ENCODE assay signal across 19 mouse cellular contexts in the genomic region with DNA sequence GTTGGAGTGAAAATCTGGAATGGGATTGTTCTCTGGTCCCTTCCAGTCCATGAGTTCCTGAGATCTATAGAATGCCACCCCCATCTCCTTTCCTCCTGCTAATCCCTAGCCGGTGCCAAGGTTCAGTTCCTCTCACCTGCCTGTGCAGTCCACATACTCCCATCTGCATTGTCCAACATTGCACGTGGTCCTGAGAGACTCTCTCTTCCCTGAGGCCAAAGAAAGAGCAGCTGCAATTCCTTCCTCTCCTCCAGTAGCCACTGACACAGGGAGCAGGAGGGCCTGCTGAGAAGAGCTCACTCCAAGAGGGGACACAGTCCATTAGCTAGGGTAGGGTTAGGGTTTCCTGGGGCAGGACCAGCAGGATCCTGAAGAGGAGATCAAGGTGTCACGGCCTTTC.
"Had no signal": no experiment of that assay in that cellular context is flagged by ENCODE, and none has a peak within 500 bp of the region (broad histone marks: within the 10 kb centered on the region; RNA-seq: fewer than 3 reads in every experiment).

No protein-coding gene starts in this region.

- H3K27ac ChIP-seq: midbrain, embryonic 10.5 days; midbrain, embryonic 12.5 days; neural tube, embryonic 13.5 days; neural tube, embryonic 15.5 days had no signal

- H3K9me3 ChIP-seq: midbrain, embryonic 10.5 days; midbrain, embryonic 12.5 days; neural tube, embryonic 13.5 days; neural tube, embryonic 15.5 days had no signal

- DNase-seq: lung, adult 18-20 months; lung, embryonic 14.5 days; lung, postnatal 10 days; lung, postnatal 4 days; midbrain, embryonic 14.5 days; retina, postnatal 1 day; right cerebral cortex, adult 18-20 months; right cerebral cortex, postnatal 25 days; right cerebral cortex, postnatal 4 days; spleen, adult 18-20 months; thymus, adult 18-20 months; thymus, postnatal 14 days; thymus, postnatal 36 days had no signal

- ATAC-seq: midbrain, embryonic 16.5 days had no signal

- H3K27me3 ChIP-seq: midbrain, embryonic 12.5 days; neural tube, embryonic 13.5 days; neural tube, embryonic 15.5 days had no signal

- H3K4me3 ChIP-seq: midbrain, embryonic 10.5 days; midbrain, embryonic 12.5 days; myocyte; neural tube, embryonic 13.5 days; neural tube, embryonic 15.5 days had no signal

- H3K9ac ChIP-seq: lung, embryonic 14.5 days; midbrain, embryonic 12.5 days; neural tube, embryonic 13.5 days; neural tube, embryonic 15.5 days had no signal

- H3K4me2 ChIP-seq: lung, embryonic 14.5 days; midbrain, embryonic 12.5 days; neural tube, embryonic 13.5 days; neural tube, embryonic 15.5 days had no signal

- H3K36me3 ChIP-seq: midbrain, embryonic 10.5 days; midbrain, embryonic 12.5 days; neural tube, embryonic 13.5 days; neural tube, embryonic 15.5 days had no signal
